Comparison of ENCODE assay signal across 8 mouse cellular contexts in the genomic region with DNA sequence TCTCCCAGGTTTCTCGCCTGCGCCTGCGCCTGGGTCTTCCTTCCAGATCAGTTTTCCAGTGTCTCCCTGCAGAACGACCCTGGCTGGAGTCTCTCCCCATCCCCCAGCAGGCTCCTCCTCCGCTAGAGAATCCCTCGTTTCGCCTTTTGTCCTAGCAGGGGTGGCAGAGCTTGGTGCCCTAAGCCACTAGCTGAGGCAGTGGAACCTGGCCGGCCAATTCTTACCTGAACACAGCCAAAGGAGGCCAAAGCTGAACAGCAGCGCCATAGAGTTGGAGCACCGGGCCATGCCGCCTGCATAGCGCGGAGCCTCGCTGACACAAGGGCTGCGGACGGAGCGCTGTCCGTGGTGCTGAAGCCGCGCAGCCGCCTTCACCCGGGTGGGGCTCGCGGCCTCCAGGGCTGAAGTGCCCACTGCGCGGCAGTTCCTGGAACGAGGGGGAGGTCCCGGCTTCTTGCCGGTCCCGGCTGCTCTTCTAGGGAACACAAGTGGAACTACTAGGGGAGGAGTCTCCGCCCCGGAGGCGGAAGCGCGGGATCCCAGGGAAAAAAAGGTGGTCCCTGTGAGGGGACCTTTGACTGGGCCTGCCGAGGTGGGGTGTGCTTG. TPM values are rescaled to one million over a fixed set of nuclear protein-coding genes. Genes with fewer than 3 reads are reported as not detected.
DNase-seq lines count a peak whose midpoint lies in the region; ATAC-seq and TF ChIP-seq lines count a peak whose summit lies in the region.

Chrnb2 (minus strand) TSS at position 514 of the 606 bp plus-strand sequence.

- TF ChIP-seq EP300 in ES-Bruce4 (IDR thresholded peaks at IDR 0.05; ENCODE audit: insufficient read depth, low read depth, low read length), result no peak
- TF ChIP-seq EP300 in heart, postnatal 0 days (IDR thresholded peaks at IDR 0.05; ENCODE audit: low read depth), result no peak
- no peak for TF ChIP-seq EP300 in liver, postnatal 0 days (IDR thresholded peaks at IDR 0.05; ENCODE audit: low read depth)

- H3K4me3 ChIP-seq in ES-Bruce4 (ENCODE audit: low read depth, low read length), result peak within 1 kb of the TSS; percentile 64
- peak within 1 kb of the TSS; percentile 68 for H3K4me3 ChIP-seq in forebrain, embryonic 13.5 days
- H3K4me3 ChIP-seq in heart, postnatal 0 days (ENCODE audit: low read depth, low read length), result no peak within 1 kb of the TSS
- H3K4me3 ChIP-seq in liver, postnatal 0 days (ENCODE audit: low read depth, low read length), result no peak within 1 kb of the TSS
- peak within 1 kb of the TSS; percentile 47 for H3K4me3 ChIP-seq in neural tube, embryonic 12.5 days
- peak within 1 kb of the TSS; percentile 44 for H3K4me3 ChIP-seq in testis, adult 2 months (ENCODE audit: control insufficient read depth, low read depth, low read length)

- H3K4me2 ChIP-seq in forebrain, embryonic 13.5 days, result peak within 1 kb of the TSS; percentile 68
- H3K4me2 ChIP-seq in heart, postnatal 0 days (ENCODE audit: low read depth, low read length), result no peak within 1 kb of the TSS
- peak within 1 kb of the TSS; percentile 29; the same call in 1 of the 2 replicates for H3K4me2 ChIP-seq in liver, postnatal 0 days (ENCODE audit: low read depth, low read length)
- peak within 1 kb of the TSS; percentile 63 for H3K4me2 ChIP-seq in neural tube, embryonic 12.5 days (replicated peaks)

- TF ChIP-seq CTCF in ES-Bruce4 (IDR thresholded peaks at IDR 0.05; ENCODE audit: low read depth, low read length), result no peak
- no peak for TF ChIP-seq CTCF in heart, postnatal 0 days (IDR thresholded peaks at IDR 0.05; ENCODE audit: low read depth)
- TF ChIP-seq CTCF in liver, postnatal 0 days (IDR thresholded peaks at IDR 0.05; ENCODE audit: low read depth), result no peak
- peak; percentile 5; the same call in 1 of the 2 replicates for TF ChIP-seq CTCF in testis, adult 2 months (IDR thresholded peaks at IDR 0.05; ENCODE audit: control insufficient read depth, insufficient read depth, insufficient replicate concordance, low read depth, low read length)

- no peaks in the 10 kb centered on the region for H3K36me3 ChIP-seq in ES-Bruce4 (ENCODE audit: control insufficient read depth, insufficient read depth, low read length, poor library complexity, severe bottlenecking)
- peaks cover 41% of the 10 kb centered on the region for H3K36me3 ChIP-seq in forebrain, embryonic 13.5 days (ENCODE audit: poor library complexity, severe bottlenecking)
- H3K36me3 ChIP-seq in heart, postnatal 0 days (replicated peaks; ENCODE audit: control insufficient read depth, insufficient read depth, low read length), result no peaks in the 10 kb centered on the region
- H3K36me3 ChIP-seq in liver, postnatal 0 days (replicated peaks; ENCODE audit: insufficient read depth, low read length), result no peaks in the 10 kb centered on the region
- peaks cover 15% of the 10 kb centered on the region for H3K36me3 ChIP-seq in neural tube, embryonic 12.5 days
- H3K36me3 ChIP-seq in testis, adult 2 months (ENCODE audit: control insufficient read depth, insufficient read depth, low read length), result no peaks in the 10 kb centered on the region

- H3K9me3 ChIP-seq in ES-Bruce4 (replicated peaks; ENCODE audit: control insufficient read depth, insufficient read depth, low read length, poor library complexity, severe bottlenecking), result no peaks in the 10 kb centered on the region
- H3K9me3 ChIP-seq in forebrain, embryonic 13.5 days (replicated peaks), result no peaks in the 10 kb centered on the region
- H3K9me3 ChIP-seq in heart, postnatal 0 days (replicated peaks; ENCODE audit: control insufficient read depth, low read length), result no peaks in the 10 kb centered on the region
- no peaks in the 10 kb centered on the region for H3K9me3 ChIP-seq in liver, postnatal 0 days (ENCODE audit: low read length)
- no peaks in the 10 kb centered on the region for H3K9me3 ChIP-seq in neural tube, embryonic 12.5 days

- under 1% methylated on average over 36 of the region's 36 CpGs for WGBS in forebrain, embryonic 13.5 days
- whole genome bisulfite sequencing in heart, postnatal 0 days, result 1% methylated on average over 36 of the region's 36 CpGs
- 2% methylated on average over 36 of the region's 36 CpGs for WGBS in liver, postnatal 0 days (ENCODE audit: insufficient replicate concordance)
- under 1% methylated on average over 36 of the region's 36 CpGs for WGBS in neural tube, embryonic 12.5 days

- H3K27ac ChIP-seq in ES-Bruce4 (ENCODE audit: insufficient read depth, low read length), result no peak within 1 kb of the TSS
- peak within 1 kb of the TSS; percentile 74 for H3K27ac ChIP-seq in forebrain, embryonic 13.5 days
- H3K27ac ChIP-seq in heart, postnatal 0 days (ENCODE audit: low read depth), result no peak within 1 kb of the TSS
- H3K27ac ChIP-seq in liver, postnatal 0 days (ENCODE audit: low read depth), result no peak within 1 kb of the TSS
- H3K27ac ChIP-seq in neural tube, embryonic 12.5 days, result peak within 1 kb of the TSS; percentile 74; the same call in 1 of the 2 replicates
- no peak within 1 kb of the TSS for H3K27ac ChIP-seq in testis, adult 2 months (ENCODE audit: control insufficient read depth, insufficient read depth, low read depth, low read length)

- 0 out of 2 replicates have a peak within 1 kb of the TSS, but pooled peaks have one; percentile 29 for H3K9ac ChIP-seq in ES-Bruce4 (ENCODE audit: low read depth, poor library complexity, severe bottlenecking)
- peak within 1 kb of the TSS; percentile 81 for H3K9ac ChIP-seq in forebrain, embryonic 13.5 days
- H3K9ac ChIP-seq in heart, postnatal 0 days (replicated peaks; ENCODE audit: low read depth, low read length), result no peak within 1 kb of the TSS
- H3K9ac ChIP-seq in liver, postnatal 0 days (replicated peaks), result no peak within 1 kb of the TSS
- peak within 1 kb of the TSS; percentile 71 for H3K9ac ChIP-seq in neural tube, embryonic 12.5 days

- DNase-seq in heart, postnatal 0 days (ENCODE audit: low spot score), result peak; percentile 47
- peak; percentile 93 for DNase-seq in kidney, postnatal 10 days
- DNase-seq in liver, postnatal 0 days, result peak; percentile 85

- no peaks in the 10 kb centered on the region for H3K4me1 ChIP-seq in ES-Bruce4 (ENCODE audit: control insufficient read depth, insufficient read depth, low read length)
- H3K4me1 ChIP-seq in forebrain, embryonic 13.5 days, result peaks cover 42% of the 10 kb centered on the region
- no peaks in the 10 kb centered on the region for H3K4me1 ChIP-seq in heart, postnatal 0 days (ENCODE audit: control insufficient read depth, insufficient read depth)
- peaks cover 4% of the 10 kb centered on the region for H3K4me1 ChIP-seq in liver, postnatal 0 days (ENCODE audit: insufficient read depth)
- peaks cover 21% of the 10 kb centered on the region for H3K4me1 ChIP-seq in neural tube, embryonic 12.5 days
- peaks cover 11% of the 10 kb centered on the region for H3K4me1 ChIP-seq in testis, adult 2 months (ENCODE audit: control insufficient read depth, insufficient read depth, low read length)

- TF ChIP-seq POLR2A in ES-Bruce4 (IDR thresholded peaks at IDR 0.05; ENCODE audit: insufficient read depth, low read length), result no peak
- peak; percentile 28; the same call in 1 of the 2 replicates for TF ChIP-seq POLR2A in testis, adult 2 months (IDR thresholded peaks at IDR 0.05; ENCODE audit: control insufficient read depth, low read depth, low read length)

- peak; percentile 43 for ATAC-seq in cerebellum, adult (ENCODE audit: insufficient number of reproducible peaks, low FRiP score, low TSS enrichment)
- peak; percentile 75 for ATAC-seq in forebrain, embryonic 13.5 days
- ATAC-seq in heart, postnatal 0 days (ENCODE audit: insufficient read depth, low read depth), result peak; percentile 91
- ATAC-seq in liver, postnatal 0 days, result peak; percentile 84
- peak; percentile 67 for ATAC-seq in neural tube, embryonic 12.5 days (ENCODE audit: low FRiP score, low read depth)

- no peaks in the 10 kb centered on the region for H3K27me3 ChIP-seq in ES-Bruce4 (ENCODE audit: control insufficient read depth, insufficient read depth, low read length, poor library complexity, severe bottlenecking)
- no peaks in the 10 kb centered on the region for H3K27me3 ChIP-seq in forebrain, embryonic 13.5 days
- peaks cover 27% of the 10 kb centered on the region for H3K27me3 ChIP-seq in heart, postnatal 0 days (ENCODE audit: control insufficient read depth, insufficient read depth, low read length)
- peaks cover 13% of the 10 kb centered on the region for H3K27me3 ChIP-seq in liver, postnatal 0 days (ENCODE audit: insufficient read depth, low read length)
- no peaks in the 10 kb centered on the region for H3K27me3 ChIP-seq in neural tube, embryonic 12.5 days (replicated peaks)
- no peaks in the 10 kb centered on the region for H3K27me3 ChIP-seq in testis, adult 2 months (ENCODE audit: control insufficient read depth, insufficient read depth, low read length)

RNA-seq across cellular contexts. Expression of gene Chrnb2, which starts in this region (rescaled TPM):
- polyA plus RNA-seq in ES-Bruce4 (2011; ENCODE audit: insufficient read depth, insufficient read length, low read depth, missing spikeins), result 0.67 and 0.68 TPM in 2 replicates
- polyA plus RNA-seq in forebrain, embryonic 13.5 days (2015; fragmentation: Nextera tagmentation; extraction: Ambion mirVana), result 18.6 and 20.6 TPM in 2 replicates
- total RNA-seq in heart, postnatal 0 days (2014; rRNA removed; ENCODE audit: low replicate concordance), result 0.11 and 0.15 TPM in 2 replicates
- polyA plus RNA-seq in heart, postnatal 0 days (2015; fragmentation: Nextera tagmentation; extraction: Ambion mirVana), result 0.11 and 0.20 TPM in 2 replicates
- polyA plus RNA-seq in liver, postnatal 0 days (2015; fragmentation: Nextera tagmentation; extraction: Ambion mirVana), result 0.18 and 0.27 TPM in 2 replicates
- polyA plus RNA-seq in neural tube, embryonic 12.5 days (2016; fragmentation: Nextera tagmentation; extraction: Ambion mirVana), result 26.2 and 28.0 TPM in 2 replicates
- 4.2 and 4.5 TPM in 2 replicates for polyA plus RNA-seq in testis, adult 2 months (2012; rRNA removed)

Comparison
In these comparisons a context has a peak if more than half of its experiments do, and no peak if none do; other contexts are left out.
1. Peak in DNase-seq and ATAC-seq in heart, postnatal 0 days; RNA of the gene not detected or under 1 TPM.
2. Peak in DNase-seq, ATAC-seq and H3K4me2 ChIP-seq in liver, postnatal 0 days; RNA of the gene not detected or under 1 TPM.
3. H3K27ac ChIP-seq: peak in forebrain, embryonic 13.5 days (single experiment) and neural tube, embryonic 12.5 days (single experiment); none in ES-Bruce4 (single experiment), heart, postnatal 0 days (single experiment), liver, postnatal 0 days (single experiment) and testis, adult 2 months (single experiment).
4. H3K4me3 ChIP-seq: peak in ES-Bruce4 (single experiment), forebrain, embryonic 13.5 days (single experiment), neural tube, embryonic 12.5 days (single experiment) and testis, adult 2 months (single experiment); none in heart, postnatal 0 days (single experiment) and liver, postnatal 0 days (single experiment).
5. H3K9ac ChIP-seq: peak in ES-Bruce4 (single experiment), forebrain, embryonic 13.5 days (single experiment) and neural tube, embryonic 12.5 days (single experiment); none in heart, postnatal 0 days (single experiment) and liver, postnatal 0 days (single experiment).
6. Peak in every context shown above with its lines, with median percentiles within 50 percentile points of each other: ATAC-seq and DNase-seq.